In genomic region chr15:4440081-4440480, GRCm38 (mm10) we compare ENCODE assay signal across 22 mouse cellular contexts.
"Had no signal": no experiment of that assay in that cellular context is flagged by ENCODE, and none has a peak within 500 bp of the region (broad histone marks: within the 10 kb centered on the region; RNA-seq: fewer than 3 reads in every experiment).

No protein-coding gene starts in this region.

- H3K4me1 ChIP-seq: heart, embryonic 10.5 days; heart, embryonic 12.5 days; hindbrain, embryonic 10.5 days; hindbrain, embryonic 12.5 days; intestine, embryonic 15.5 days; limb, embryonic 10.5 days; limb, embryonic 12.5 days; liver, embryonic 12.5 days had no signal

- ATAC-seq: forebrain, embryonic 16.5 days; inflammation-experienced regulatory T-cells, adult 6 months; intestine, embryonic 15.5 days; intestine, postnatal 0 days; liver, embryonic 12.5 days had no signal

- H3K36me3 ChIP-seq: heart, embryonic 10.5 days; heart, embryonic 12.5 days; hindbrain, embryonic 10.5 days; hindbrain, embryonic 12.5 days; intestine, embryonic 15.5 days; limb, embryonic 10.5 days; limb, embryonic 12.5 days; liver, embryonic 12.5 days had no signal

- DNase-seq: gastrocnemius, adult 2 months; gastrocnemius, postnatal 10 days; gastrocnemius, postnatal 25 days; heart, adult 18-20 months; heart, postnatal 10 days; heart, postnatal 4 days; liver had no signal

- H3K4me3 ChIP-seq: gastrocnemius, adult 2 months; heart, embryonic 10.5 days; heart, embryonic 12.5 days; hindbrain, embryonic 10.5 days; hindbrain, embryonic 12.5 days; intestine, embryonic 15.5 days; layer of hippocampus, adult 2 months; left cerebral cortex, adult 2 months; limb, embryonic 10.5 days; limb, embryonic 12.5 days; liver, embryonic 12.5 days had no signal

- H3K9me3 ChIP-seq: heart, embryonic 10.5 days; heart, embryonic 12.5 days; hindbrain, embryonic 10.5 days; hindbrain, embryonic 12.5 days; intestine, embryonic 15.5 days; limb, embryonic 10.5 days; limb, embryonic 12.5 days; liver, embryonic 12.5 days had no signal

- H3K4me2 ChIP-seq: heart, embryonic 12.5 days; hindbrain, embryonic 12.5 days; hindbrain, embryonic 14.5 days; intestine, embryonic 15.5 days; limb, embryonic 12.5 days; liver, embryonic 12.5 days had no signal

- H3K27me3 ChIP-seq: heart, embryonic 12.5 days; hindbrain, embryonic 12.5 days; intestine, embryonic 15.5 days; limb, embryonic 12.5 days; liver, embryonic 12.5 days had no signal

- H3K27ac ChIP-seq: gastrocnemius, adult 2 months; heart, embryonic 10.5 days; hindbrain, embryonic 10.5 days; hindbrain, embryonic 12.5 days; hindbrain, embryonic 14.5 days; intestine, embryonic 15.5 days; layer of hippocampus, adult 2 months; left cerebral cortex, adult 2 months; limb, embryonic 10.5 days; limb, embryonic 12.5 days; liver, embryonic 12.5 days; liver, embryonic 14.5 days had no signal

- H3K9ac ChIP-seq: heart, embryonic 12.5 days; hindbrain, embryonic 12.5 days; hindbrain, embryonic 14.5 days; intestine, embryonic 15.5 days; limb, embryonic 12.5 days; liver, embryonic 12.5 days; liver, embryonic 14.5 days had no signal
